Mouse (Mus musculus) embryonic facial prominence, embryonic 11.5 days (tissue): Measurements from ENCODE around the gene Sap30l. TPM values are rescaled to one million over a fixed set of nuclear protein-coding genes. Genes with fewer than 3 reads are reported as not detected.

Source experiments
- ATAC-seq: fragments of 200-750 bp; cut with Nextera tagmentation; replicated peaks from 2 replicates; pipeline ENCODE4 v1.8.0; 2017; ENCODE audit warnings: low read depth; ENCODE audit not compliant: insufficient number of reproducible peaks, low FRiP score, low TSS enrichment
- DNase-seq: peaks from one replicate; pipeline ENCODE4 v3.0.0-alpha.2; 2015; ENCODE audit warnings: low spot score
- H3K27ac ChIP-seq: fragments of 300-500 bp; sonication (generic); replicated peaks from 2 replicates; pipeline ENCODE4 v1.5.1; 2014; ENCODE audit warnings: mild to moderate bottlenecking, low read depth, low read length, control low read depth
- H3K27me3 ChIP-seq: fragments of 300-500 bp; sonication (generic); 2 replicates; pipeline ENCODE4 v1.6.1; 2014; ENCODE audit warnings: mild to moderate bottlenecking, low read length, moderate library complexity, mixed read lengths; ENCODE audit not compliant: control insufficient read depth, insufficient read depth
- H3K36me3 ChIP-seq: fragments of 300-500 bp; sonication (generic); replicated peaks from 2 replicates; pipeline ENCODE4 v1.6.1; 2014; ENCODE audit warnings: low read depth, mild to moderate bottlenecking, low read length, moderate library complexity, mixed read lengths; ENCODE audit not compliant: control insufficient read depth, insufficient read depth
- H3K4me1 ChIP-seq: fragments of 300-500 bp; sonication (generic); 2 replicates; pipeline ENCODE4 v1.6.1; 2014; ENCODE audit warnings: low read length, mixed read lengths; ENCODE audit not compliant: control insufficient read depth, insufficient read depth
- H3K4me2 ChIP-seq: fragments of 300-500 bp; sonication (generic); 2 replicates; pipeline ENCODE4 v1.6.1; 2014; ENCODE audit warnings: low read depth, mild to moderate bottlenecking, control low read depth, low read length, moderate library complexity
- H3K4me3 ChIP-seq: fragments of 300-500 bp; sonication (generic); 2 replicates; pipeline ENCODE4 v1.5.1; 2014; ENCODE audit warnings: low read depth, low read length, control low read depth
- H3K9ac ChIP-seq: fragments of 300-500 bp; sonication (generic); replicated peaks from 2 replicates; pipeline ENCODE4 v1.6.1; 2014; ENCODE audit warnings: mild to moderate bottlenecking, control low read depth, low read length
- H3K9me3 ChIP-seq: fragments of 300-500 bp; sonication (generic); replicated peaks from 2 replicates; pipeline ENCODE4 v1.6.1; 2016; ENCODE audit warnings: mild to moderate bottlenecking, low read length, inconsistent platforms, mixed read lengths; ENCODE audit not compliant: control insufficient read depth
- WGBS: fragments of 180-500 bp; shearing (Covaris S2); extraction: QIAGEN DNeasy Blood & Tissue Kit; methylation state at CpG from one replicate; pipeline ENCODE4 v1.1.7; 2014; 5-methylcytosine and 5-hydroxymethylcytosine counted together
- polyA plus RNA-seq: library from polyadenylated mRNA; unstranded; fragments of >200 nt; fragmentation: Nextera tagmentation; extraction: Ambion mirVana; gene quantifications from 2 replicates; pipeline ENCODE4 v1.2.1, GENCODE M21; 2014

Sap30l gene
- polyA plus RNA-seq, 1 experiment from 2014 or later: 16.2 TPM

DNA sequence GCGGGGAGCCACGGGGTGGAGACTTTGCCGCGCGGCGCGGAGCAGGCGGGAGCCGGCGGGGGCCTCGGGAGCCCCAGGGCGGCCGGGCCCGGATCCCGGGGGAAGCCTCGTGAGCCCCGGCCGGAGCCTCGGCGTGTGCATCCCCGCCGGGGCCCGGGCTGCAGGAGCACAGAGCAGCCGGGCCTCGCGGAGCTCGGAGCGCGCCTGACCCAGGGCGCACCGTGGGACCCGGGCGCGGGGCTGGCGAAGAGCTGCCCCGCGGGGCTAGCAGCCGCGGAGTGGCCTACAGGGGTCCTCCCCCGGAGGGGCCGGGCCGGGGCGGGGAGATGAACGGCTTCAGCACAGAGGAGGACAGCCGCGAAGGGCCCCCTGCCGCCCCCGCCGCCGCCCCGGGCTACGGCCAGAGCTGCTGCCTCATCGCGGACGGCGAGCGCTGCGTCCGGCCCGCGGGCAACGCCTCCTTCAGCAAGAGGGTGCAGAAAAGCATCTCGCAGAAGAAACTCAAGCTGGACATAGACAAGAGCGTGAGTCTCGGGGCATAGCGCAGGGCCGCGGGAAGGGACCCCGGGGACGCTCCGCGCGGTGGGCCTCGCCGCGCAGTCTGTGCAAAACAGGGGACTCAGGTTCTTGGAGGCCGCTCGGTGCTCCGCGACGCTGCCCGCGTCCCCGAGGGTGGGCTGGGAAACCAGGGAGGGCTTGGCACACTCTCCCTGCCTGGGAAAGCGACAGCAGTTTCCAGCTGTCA is 501 bp downstream of the Sap30l start:
- ATAC-seq: peak; percentile 64
- H3K36me3 ChIP-seq: no peaks in the 10 kb centered on the region; the same call in 1 of the 2 replicates
- H3K4me1 ChIP-seq: no peaks in the 10 kb centered on the region
- H3K27me3 ChIP-seq: no peaks in the 10 kb centered on the region
- peak overlapping the region; percentile 98 for H3K4me3 ChIP-seq
- no peak overlapping the region; the same call in 1 of the 2 replicates for H3K27ac ChIP-seq
- peak overlapping the region; percentile 92 for H3K9ac ChIP-seq
- no peaks in the 10 kb centered on the region for H3K9me3 ChIP-seq
- H3K4me2 ChIP-seq: peak overlapping the region; percentile 97
- under 1% methylated on average over 63 of the region's 85 CpGs for WGBS
- peak; percentile 47 for DNase-seq

DNA sequence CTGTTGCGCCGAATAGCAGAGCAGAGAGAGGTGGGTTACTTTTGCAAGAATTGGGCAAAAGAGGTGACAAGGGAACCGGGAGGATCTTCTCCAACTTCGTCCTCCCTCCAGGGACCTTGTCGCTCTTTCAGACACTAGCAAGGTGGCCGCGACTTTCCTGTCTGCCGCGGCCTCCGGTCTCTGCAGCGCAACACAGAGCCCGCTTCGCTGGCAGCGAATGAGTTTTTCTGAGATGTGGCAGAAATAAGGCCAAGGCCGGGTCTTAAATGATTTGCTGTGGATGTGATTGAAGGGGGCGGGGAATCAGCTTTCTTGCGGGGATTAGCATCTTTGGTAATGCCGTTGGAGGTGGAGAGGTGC is 1.1 kb downstream of the Sap30l start:
- H3K4me1 ChIP-seq: no peaks in the 10 kb centered on the region
- no peaks in the 10 kb centered on the region for H3K27me3 ChIP-seq
- ATAC-seq (no peak), DNase-seq (peak; percentile 38)
- peak overlapping the region; percentile 98 for H3K4me3 ChIP-seq
- no peaks in the 10 kb centered on the region for H3K9me3 ChIP-seq
- no peaks in the 10 kb centered on the region; the same call in 1 of the 2 replicates for H3K36me3 ChIP-seq
- WGBS: 1% methylated on average over 18 of the region's 18 CpGs
- no peak overlapping the region for H3K27ac ChIP-seq
- peak overlapping the region; percentile 97 for H3K4me2 ChIP-seq
- H3K9ac ChIP-seq: peak overlapping the region; percentile 92

DNA sequence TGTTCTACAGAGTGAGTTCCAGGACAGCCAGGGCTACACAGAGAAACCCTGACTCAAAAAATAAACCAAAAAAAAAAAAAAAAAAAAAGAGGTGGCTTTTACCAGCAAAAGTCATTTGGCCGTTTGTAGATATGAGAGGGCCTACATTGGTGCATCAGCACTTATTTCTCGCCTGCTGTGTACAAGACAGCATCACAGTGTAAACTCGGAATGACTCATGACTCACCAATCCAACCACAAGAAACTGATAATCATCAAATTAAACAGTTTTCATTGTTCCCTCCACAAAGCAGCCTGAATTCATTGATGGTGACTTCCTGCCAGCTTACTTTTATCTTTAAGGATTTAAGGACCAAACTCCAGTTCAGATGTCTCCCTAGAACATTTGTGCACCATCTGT is 3.6 kb downstream of the Sap30l start:
- H3K9me3 ChIP-seq: no peaks in the 10 kb centered on the region
- no peaks in the 10 kb centered on the region for H3K27me3 ChIP-seq
- H3K27ac ChIP-seq: no peak overlapping the region
- no peak overlapping the region for H3K4me2 ChIP-seq
- no peak overlapping the region for H3K9ac ChIP-seq
- no peak for ATAC-seq
- 82% methylated on average over 3 of the region's 3 CpGs for WGBS
- DNase-seq: no peak
- H3K4me3 ChIP-seq: no peak overlapping the region
- H3K36me3 ChIP-seq: peaks cover 5% of the 10 kb centered on the region
- no peaks in the 10 kb centered on the region for H3K4me1 ChIP-seq

DNA sequence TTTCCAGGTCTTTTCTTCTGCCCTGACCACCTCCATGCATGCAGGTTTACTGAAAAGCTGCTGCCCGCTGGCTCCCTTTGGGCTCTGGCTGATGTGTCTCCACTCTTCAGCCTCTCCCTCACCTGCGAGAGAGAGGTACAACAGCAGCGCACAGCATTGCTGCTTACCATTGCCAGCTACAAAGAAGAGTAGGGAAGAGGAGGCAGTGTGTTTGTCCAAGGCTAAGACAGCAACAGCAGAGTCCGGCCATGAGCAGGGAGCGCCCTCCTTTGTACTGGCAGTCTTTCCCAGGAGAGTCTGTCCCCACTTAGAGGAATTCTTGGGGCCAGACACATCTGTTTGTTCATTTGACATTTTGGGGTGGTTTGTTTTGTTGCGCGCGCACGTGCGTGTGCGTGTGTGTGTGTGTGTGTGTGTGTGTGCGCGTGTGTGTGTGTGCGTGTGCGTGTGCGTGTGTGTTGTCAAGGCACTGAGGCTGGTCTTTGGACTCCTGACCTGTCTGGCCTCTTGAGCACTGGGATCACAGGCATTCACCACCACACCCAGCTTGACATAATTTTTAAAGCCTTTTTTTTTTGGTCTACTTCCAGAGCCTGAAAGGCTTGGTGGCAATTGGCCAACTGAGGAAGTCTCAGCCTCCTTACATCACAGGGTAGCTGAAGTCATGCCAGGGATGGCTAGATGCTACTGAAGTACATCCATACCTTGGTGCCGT is 7.7 kb downstream of the Sap30l start:
- no peak for ATAC-seq
- Histone ChIP-seq H3K27me3 (no peaks in the 10 kb centered on the region), H3K9me3 (no peaks in the 10 kb centered on the region), H3K4me2 (no peak overlapping the region), H3K36me3 (peaks cover 9% of the 10 kb centered on the region), H3K4me1 (no peaks in the 10 kb centered on the region), H3K4me3 (no peak overlapping the region), H3K27ac (no peak overlapping the region), H3K9ac (no peak overlapping the region)
- no peak for DNase-seq
- WGBS: 96% methylated on average over 17 of the region's 17 CpGs

DNA sequence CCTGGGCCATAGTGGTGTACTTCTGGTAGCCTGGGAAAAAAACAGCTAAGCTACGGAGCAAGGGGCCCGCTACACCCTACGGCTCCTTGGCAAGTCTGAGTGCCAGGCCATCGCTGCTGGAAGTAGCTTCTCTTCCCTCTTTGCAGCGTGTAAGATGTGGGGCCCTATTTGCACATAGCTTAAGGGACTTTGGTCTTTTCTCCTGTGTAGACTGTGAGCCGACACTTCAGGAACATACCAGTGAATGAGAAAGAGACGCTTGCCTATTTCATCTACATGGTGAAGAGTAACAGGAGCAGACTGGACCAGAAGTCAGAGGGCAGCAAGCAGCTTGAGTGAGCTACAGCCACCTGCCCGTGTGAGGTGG is 8.3 kb downstream of the Sap30l start:
- ATAC-seq: no peak
- WGBS: 90% methylated on average over 8 of the region's 8 CpGs
- no peak overlapping the region for H3K4me3 ChIP-seq

DNA sequence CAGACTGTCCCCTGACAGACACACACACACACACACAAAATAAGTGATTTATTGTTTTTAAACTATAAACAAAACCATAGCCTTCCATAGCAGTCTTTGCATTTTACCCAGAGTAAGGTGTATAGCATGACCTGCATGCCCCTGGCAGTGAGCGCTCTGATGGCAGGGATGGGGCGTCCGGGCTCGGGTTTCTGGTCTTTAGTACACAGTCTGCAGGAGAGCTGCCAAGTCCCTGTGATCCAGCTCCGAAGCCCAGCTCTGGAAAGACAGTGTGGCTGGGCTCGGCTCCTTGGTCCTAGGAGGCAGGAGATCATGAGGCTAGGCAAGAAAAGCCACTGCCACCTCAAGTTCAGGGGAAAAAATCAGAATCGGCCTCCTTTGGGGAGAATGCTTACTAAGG is 9.6 kb downstream of the Sap30l start:
- no peaks in the 10 kb centered on the region for H3K27me3 ChIP-seq
- no peak overlapping the region for H3K9ac ChIP-seq
- no peak overlapping the region for H3K27ac ChIP-seq
- H3K9me3 ChIP-seq: no peaks in the 10 kb centered on the region
- ATAC-seq: no peak
- no peak overlapping the region for H3K4me2 ChIP-seq
- DNase-seq: no peak
- H3K36me3 ChIP-seq: peaks cover 9% of the 10 kb centered on the region
- no peaks in the 10 kb centered on the region for H3K4me1 ChIP-seq
- WGBS: 92% methylated on average over 7 of the region's 7 CpGs
- H3K4me3 ChIP-seq: no peak overlapping the region

More for the DNA sequence above, 8.3 kb downstream of the Sap30l start:
- Histone ChIP-seq H3K27ac (no peak overlapping the region), H3K4me2 (no peak overlapping the region), H3K9me3 (no peaks in the 10 kb centered on the region), H3K36me3 (peaks cover 9% of the 10 kb centered on the region), H3K27me3 (no peaks in the 10 kb centered on the region), H3K9ac (no peak overlapping the region), H3K4me1 (no peaks in the 10 kb centered on the region)
- DNase-seq: no peak

DNA sequence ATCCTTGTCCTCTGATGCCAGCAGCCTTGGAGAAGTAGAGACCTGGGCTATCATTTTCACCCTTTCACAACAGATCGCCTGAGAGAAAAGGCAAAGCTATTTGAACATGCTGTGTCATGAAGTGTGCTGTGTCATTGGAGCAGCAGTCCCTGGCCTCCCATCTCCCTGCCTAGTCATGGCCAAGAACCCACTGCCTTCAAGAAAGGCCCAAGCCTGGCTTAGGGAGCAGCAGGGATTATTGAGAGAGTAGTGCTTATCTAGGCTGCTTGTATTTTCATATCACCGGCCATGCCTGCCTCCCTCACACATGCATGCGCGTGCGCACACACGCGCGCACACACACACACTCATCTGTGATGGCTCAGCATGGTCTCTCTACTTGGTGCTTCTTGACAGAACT is 10.8 kb downstream of the Sap30l start:
- H3K4me1 ChIP-seq: no peaks in the 10 kb centered on the region
- whole genome bisulfite sequencing: 94% methylated on average over 8 of the region's 8 CpGs
- H3K27ac ChIP-seq: no peak overlapping the region
- ATAC-seq: no peak
- no peak overlapping the region for H3K4me3 ChIP-seq
- no peak for DNase-seq
- no peak overlapping the region for H3K4me2 ChIP-seq
- H3K27me3 ChIP-seq: no peaks in the 10 kb centered on the region
- no peaks in the 10 kb centered on the region for H3K9me3 ChIP-seq
- no peak overlapping the region for H3K9ac ChIP-seq
- H3K36me3 ChIP-seq: peaks cover 9% of the 10 kb centered on the region

DNA sequence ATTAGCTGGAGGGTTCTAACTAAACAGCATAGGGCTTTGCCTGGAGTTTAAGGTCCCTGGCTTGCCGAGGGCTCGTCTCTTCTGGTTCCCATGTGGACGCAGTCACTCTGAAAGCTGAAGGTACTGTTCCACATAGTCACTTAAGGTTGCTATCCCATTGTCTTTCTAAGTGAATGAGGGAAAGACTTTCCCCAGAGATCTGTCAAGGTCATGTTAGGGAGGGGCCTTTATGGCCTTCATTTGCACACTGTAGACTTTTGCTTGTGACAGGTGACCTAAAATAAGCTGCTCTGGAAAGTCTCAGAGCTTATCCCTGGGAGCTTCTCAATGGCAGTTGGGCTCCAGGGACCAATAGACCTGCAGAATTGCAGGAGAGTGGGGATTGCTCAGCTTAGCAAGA is 12.2 kb downstream of the Sap30l start:
- Histone ChIP-seq H3K27me3 (no peaks in the 10 kb centered on the region), H3K4me3 (no peak overlapping the region), H3K36me3 (peaks cover 9% of the 10 kb centered on the region), H3K9ac (no peak overlapping the region), H3K4me1 (no peaks in the 10 kb centered on the region), H3K9me3 (no peaks in the 10 kb centered on the region), H3K27ac (no peak overlapping the region), H3K4me2 (no peak overlapping the region)
- no peak for ATAC-seq
- DNase-seq: no peak
- WGBS: 93% methylated on average over 3 of the region's 3 CpGs
